Mouse (Mus musculus) hindbrain, embryonic 16.5 days (tissue): ENCODE results near the gene Dsn1. TPM values are rescaled to one million over a fixed set of nuclear protein-coding genes. Genes with fewer than 3 reads are reported as not detected.
A peak's percentile ranks its signal among the peaks of the same experiment; 100 is the strongest.

Source experiments
- ATAC-seq: fragments of 200-750 bp; cut with Nextera tagmentation; 2 replicates; pipeline ENCODE4 v1.8.0; 2017; ENCODE audit warnings: moderate TSS enrichment, moderate library complexity
- H3K27ac ChIP-seq: fragments of 300-500 bp; sonication (generic); 2 replicates; pipeline ENCODE4 v1.5.1; 2014; ENCODE audit warnings: low read depth, mild to moderate bottlenecking, control low read depth, low read length, moderate library complexity
- H3K27me3 ChIP-seq: fragments of 300-500 bp; sonication (generic); replicated peaks from 2 replicates; pipeline ENCODE4 v1.6.1; 2014; ENCODE audit warnings: low read length; ENCODE audit not compliant: control insufficient read depth, insufficient read depth
- H3K36me3 ChIP-seq: fragments of 300-500 bp; sonication (generic); 2 replicates; pipeline ENCODE4 v1.6.1; 2014; ENCODE audit warnings: mild to moderate bottlenecking, low read length, moderate library complexity, mixed read lengths; ENCODE audit not compliant: control insufficient read depth, insufficient read depth
- H3K4me1 ChIP-seq: fragments of 300-500 bp; sonication (generic); 2 replicates; pipeline ENCODE4 v1.6.1; 2014; ENCODE audit warnings: low read depth, low read length; ENCODE audit not compliant: control insufficient read depth, insufficient read depth
- H3K4me2 ChIP-seq: fragments of 300-500 bp; sonication (generic); 2 replicates; pipeline ENCODE4 v1.6.1; 2014; ENCODE audit warnings: mild to moderate bottlenecking, low read length, control low read depth, moderate library complexity
- H3K4me3 ChIP-seq: fragments of 300-500 bp; sonication (generic); 2 replicates; pipeline ENCODE4 v1.5.1; 2014; ENCODE audit warnings: mild to moderate bottlenecking, low read length, control low read depth, moderate library complexity
- H3K9ac ChIP-seq: fragments of 300-500 bp; sonication (generic); 2 replicates; pipeline ENCODE4 v1.6.1; 2014; ENCODE audit warnings: low read depth, mild to moderate bottlenecking, control low read depth, low read length, moderate library complexity
- H3K9me3 ChIP-seq: fragments of 300-500 bp; sonication (generic); 2 replicates; pipeline ENCODE4 v1.6.1; 2014; ENCODE audit warnings: mild to moderate bottlenecking, low read length, moderate library complexity; ENCODE audit not compliant: control insufficient read depth
- WGBS: fragments of 180-500 bp; shearing (Covaris S2); extraction: QIAGEN DNeasy Blood & Tissue Kit; methylation state at CpG from one replicate; pipeline ENCODE4 v1.1.7; 2014; 5-methylcytosine and 5-hydroxymethylcytosine counted together
- polyA plus RNA-seq: library from polyadenylated mRNA; unstranded; fragments of >200 nt; fragmentation: Nextera tagmentation; extraction: Ambion mirVana; gene quantifications from 2 replicates; pipeline ENCODE4 v1.2.1, GENCODE M21; 2015

Gene Dsn1
- polyA plus RNA-seq = 10.5 and 11.6 TPM in 2 replicates

DNA sequence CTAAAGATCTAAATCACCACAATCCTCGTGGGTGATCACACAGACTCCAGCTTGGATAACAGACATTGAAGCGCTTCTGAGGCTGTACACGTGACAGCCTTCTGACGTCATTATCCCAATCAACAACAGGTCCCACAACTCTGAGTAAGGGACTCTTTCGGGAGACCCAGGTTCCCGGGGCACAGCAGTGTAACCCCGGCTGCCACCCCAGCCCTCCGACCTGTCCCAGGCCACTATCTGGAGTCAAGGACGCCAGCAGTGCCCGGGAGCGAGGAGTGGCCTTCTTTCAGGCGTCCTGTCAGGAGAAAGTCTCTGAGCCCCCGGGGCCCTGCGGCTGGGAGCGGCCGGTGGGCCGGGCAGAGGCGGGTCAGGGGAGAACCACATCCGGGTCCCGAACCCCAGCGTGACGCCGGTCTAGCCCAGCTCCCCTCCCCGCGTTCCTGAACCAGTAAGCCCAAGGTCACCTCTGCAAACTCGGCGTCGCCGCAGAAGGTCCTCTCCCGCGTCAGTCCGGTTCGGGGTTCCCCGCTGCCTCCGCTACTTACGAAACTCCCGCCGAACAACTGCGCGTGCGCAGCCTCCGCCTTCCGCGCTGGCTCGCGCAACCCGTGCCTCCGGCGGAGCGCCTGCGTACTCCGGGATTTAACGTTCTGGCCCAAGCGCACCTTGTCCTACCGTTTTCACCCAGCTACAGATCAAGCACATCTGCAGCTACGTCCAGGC is at the start of gene Dsn1:
TSS of gene Dsn1 (minus strand) at position 644 of the 723 bp plus-strand sequence.
- Histone ChIP-seq H3K27ac (peak within 1 kb of the TSS; percentile 67), H3K4me2 (peak within 1 kb of the TSS; percentile 98), H3K27me3 (no peaks in the 10 kb centered on the region), H3K4me1 (peaks cover 16% of the 10 kb centered on the region), H3K9me3 (no peaks in the 10 kb centered on the region), H3K4me3 (peak within 1 kb of the TSS; percentile 60), H3K9ac (peak within 1 kb of the TSS; percentile 63), H3K36me3 (no peaks in the 10 kb centered on the region)
- ATAC-seq = peak; percentile 85
- WGBS = under 1% methylated on average over 51 of the region's 56 CpGs

- WGBS = 88% methylated on average over 6 of the region's 6 CpGs
- no peak overlapping the region for H3K4me3 ChIP-seq
- H3K36me3 ChIP-seq = peaks cover 19% of the 10 kb centered on the region
- no peak for ATAC-seq
- H3K4me1 ChIP-seq = peaks cover 45% of the 10 kb centered on the region
- no peaks in the 10 kb centered on the region for H3K27me3 ChIP-seq
- no peaks in the 10 kb centered on the region for H3K9me3 ChIP-seq
- H3K9ac ChIP-seq = no peak overlapping the region
- peak overlapping the region; percentile 0; the same call in 1 of the 2 replicates for H3K27ac ChIP-seq
- no peak overlapping the region for H3K4me2 ChIP-seq
Observed at GRCm38 (mm10) chr2:157055721-157056120, 48.8 kb upstream of the Dsn1 start.

- peak; percentile 77 for ATAC-seq
- H3K9ac ChIP-seq = no peak overlapping the region
- H3K27me3 ChIP-seq = no peaks in the 10 kb centered on the region
- no peak overlapping the region for H3K4me2 ChIP-seq
- H3K9me3 ChIP-seq = no peaks in the 10 kb centered on the region
- H3K4me1 ChIP-seq = peaks cover 54% of the 10 kb centered on the region
- 59% methylated on average over 5 of the region's 5 CpGs for WGBS
- H3K36me3 ChIP-seq = peaks cover 17% of the 10 kb centered on the region
- H3K4me3 ChIP-seq = no peak overlapping the region
- peak overlapping the region; percentile 70 for H3K27ac ChIP-seq
Observed at GRCm38 (mm10) chr2:157054816-157055215, 47.9 kb upstream of the Dsn1 start.

DNA sequence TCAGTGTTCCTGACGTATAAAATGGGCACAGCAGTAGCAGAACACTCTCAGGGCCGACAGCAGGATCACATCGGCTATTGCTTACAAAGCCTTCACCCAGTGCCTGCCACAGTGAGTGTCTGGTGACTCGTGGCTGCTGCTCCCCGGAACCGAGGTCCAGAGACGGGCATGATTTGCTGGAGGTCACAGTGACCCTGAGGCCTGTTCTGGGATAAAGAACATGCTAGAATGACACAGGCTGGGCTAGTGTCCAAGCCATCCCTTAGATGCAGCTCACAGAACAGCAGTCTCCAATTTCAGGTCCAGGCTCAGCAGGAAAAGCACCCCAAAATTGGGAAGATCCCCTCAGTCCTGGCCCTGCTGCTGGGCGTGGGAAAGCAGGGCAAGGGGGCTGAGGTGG is 47.3 kb upstream of the Dsn1 start:
- H3K9me3 ChIP-seq = no peaks in the 10 kb centered on the region

DNA sequence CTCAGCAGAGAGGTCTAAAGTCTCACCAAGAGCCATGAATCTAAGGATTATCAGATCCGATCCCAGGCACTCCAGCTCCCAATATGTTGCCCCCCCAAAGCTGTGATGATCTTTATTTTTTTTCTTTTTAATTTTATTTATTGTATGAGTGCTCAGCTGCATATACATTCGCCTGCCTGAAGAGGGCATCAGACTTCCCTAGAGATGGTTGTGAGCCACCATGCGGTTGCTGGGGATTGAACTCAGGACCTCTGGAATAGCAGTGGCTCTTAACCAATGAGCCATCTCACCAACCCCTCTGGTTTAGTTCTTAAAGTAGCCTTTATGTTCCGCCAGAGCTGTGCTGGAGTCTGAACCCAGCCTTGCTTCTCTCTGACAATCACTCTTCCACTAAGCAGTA is 46.8 kb upstream of the Dsn1 start:
- no peak overlapping the region for H3K4me2 ChIP-seq
- H3K27me3 ChIP-seq = no peaks in the 10 kb centered on the region
- no peak overlapping the region for H3K27ac ChIP-seq
- no peak for ATAC-seq
- H3K9me3 ChIP-seq = no peaks in the 10 kb centered on the region
- 71% methylated on average over 4 of the region's 4 CpGs for WGBS
- no peak overlapping the region for H3K9ac ChIP-seq
- no peak overlapping the region for H3K4me3 ChIP-seq
- H3K4me1 ChIP-seq = peaks cover 57% of the 10 kb centered on the region
- peaks cover 14% of the 10 kb centered on the region for H3K36me3 ChIP-seq

More for the DNA sequence above, 47.3 kb upstream of the Dsn1 start:
- 86% methylated on average over 8 of the region's 8 CpGs for WGBS
- H3K36me3 ChIP-seq = peaks cover 14% of the 10 kb centered on the region
- no peak overlapping the region for H3K9ac ChIP-seq
- H3K27ac ChIP-seq = peak overlapping the region; percentile 70
- H3K27me3 ChIP-seq = no peaks in the 10 kb centered on the region
- peaks cover 57% of the 10 kb centered on the region for H3K4me1 ChIP-seq
- no peak overlapping the region for H3K4me3 ChIP-seq
- ATAC-seq = no peak
- no peak overlapping the region for H3K4me2 ChIP-seq

GRCm38 (mm10) chr2:157053124-157053523 is 46.2 kb upstream of the Dsn1 start:
- H3K9me3 ChIP-seq = no peaks in the 10 kb centered on the region
- no peak overlapping the region for H3K9ac ChIP-seq
- H3K4me3 ChIP-seq = no peak overlapping the region
- no peaks in the 10 kb centered on the region for H3K27me3 ChIP-seq
- no peak for ATAC-seq
- peaks cover 57% of the 10 kb centered on the region for H3K4me1 ChIP-seq
- H3K36me3 ChIP-seq = peaks cover 14% of the 10 kb centered on the region
- H3K27ac ChIP-seq = no peak overlapping the region
- WGBS = 95% methylated on average over 5 of the region's 5 CpGs
- H3K4me2 ChIP-seq = no peak overlapping the region

DNA sequence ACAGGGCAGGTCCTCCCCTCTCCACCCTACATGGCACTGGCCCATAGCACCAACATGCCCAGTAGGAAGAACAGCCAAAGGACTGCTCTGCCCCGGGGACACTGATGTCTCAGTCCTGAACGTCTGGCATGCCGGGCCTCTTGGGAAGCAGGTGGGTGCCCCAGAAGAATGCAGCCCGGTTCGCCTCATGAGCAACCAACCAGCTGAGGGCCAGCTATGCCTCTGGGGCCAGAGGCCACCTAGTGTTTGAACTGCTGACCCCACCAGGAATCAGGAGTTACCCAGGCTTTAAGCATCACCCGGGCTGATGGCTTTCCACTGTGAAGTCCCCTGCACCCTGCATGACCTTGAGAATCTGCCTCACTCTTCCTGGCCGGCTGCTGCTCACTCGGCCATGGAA is 45.5 kb upstream of the Dsn1 start:
- Histone ChIP-seq H3K36me3 (peaks cover 14% of the 10 kb centered on the region), H3K27me3 (no peaks in the 10 kb centered on the region), H3K9me3 (no peaks in the 10 kb centered on the region), H3K4me1 (peaks cover 54% of the 10 kb centered on the region), H3K9ac (no peak overlapping the region), H3K4me2 (no peak overlapping the region), H3K27ac (0 out of 2 replicates have a peak overlapping the region, but pooled peaks have one; percentile 0), H3K4me3 (no peak overlapping the region)
- ATAC-seq = no peak
- WGBS = 65% methylated on average over 8 of the region's 8 CpGs

DNA sequence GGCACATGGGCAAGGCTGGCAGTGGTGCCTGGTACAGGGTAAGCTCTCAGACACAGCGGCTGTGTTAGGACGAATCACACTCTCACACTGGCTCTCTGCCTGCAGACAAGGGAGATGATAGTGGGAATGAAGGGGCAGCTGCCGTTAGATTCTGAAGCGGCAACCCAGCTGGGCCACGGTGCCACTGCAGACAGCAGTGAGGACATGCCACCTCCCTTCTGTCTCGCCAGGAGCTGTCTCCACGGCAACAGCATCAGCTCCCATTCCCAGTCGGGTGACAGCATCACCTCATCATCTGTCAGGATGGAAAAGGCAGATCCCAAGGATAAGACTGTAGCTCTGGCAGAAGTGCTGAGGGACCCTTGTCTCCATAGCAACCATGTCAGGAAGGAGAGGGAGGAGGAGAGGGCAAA is 42.9 kb upstream of the Dsn1 start:
- Histone ChIP-seq H3K27ac (peak overlapping the region; percentile 90), H3K9ac (peak overlapping the region; percentile 19), H3K4me1 (peaks cover 48% of the 10 kb centered on the region), H3K36me3 (peaks cover 27% of the 10 kb centered on the region), H3K4me2 (peak overlapping the region; percentile 40), H3K27me3 (no peaks in the 10 kb centered on the region), H3K4me3 (peak overlapping the region; percentile 1; the same call in 1 of the 2 replicates), H3K9me3 (no peaks in the 10 kb centered on the region)
- ATAC-seq = peak; percentile 89
- WGBS = 13% methylated on average over 8 of the region's 8 CpGs

DNA sequence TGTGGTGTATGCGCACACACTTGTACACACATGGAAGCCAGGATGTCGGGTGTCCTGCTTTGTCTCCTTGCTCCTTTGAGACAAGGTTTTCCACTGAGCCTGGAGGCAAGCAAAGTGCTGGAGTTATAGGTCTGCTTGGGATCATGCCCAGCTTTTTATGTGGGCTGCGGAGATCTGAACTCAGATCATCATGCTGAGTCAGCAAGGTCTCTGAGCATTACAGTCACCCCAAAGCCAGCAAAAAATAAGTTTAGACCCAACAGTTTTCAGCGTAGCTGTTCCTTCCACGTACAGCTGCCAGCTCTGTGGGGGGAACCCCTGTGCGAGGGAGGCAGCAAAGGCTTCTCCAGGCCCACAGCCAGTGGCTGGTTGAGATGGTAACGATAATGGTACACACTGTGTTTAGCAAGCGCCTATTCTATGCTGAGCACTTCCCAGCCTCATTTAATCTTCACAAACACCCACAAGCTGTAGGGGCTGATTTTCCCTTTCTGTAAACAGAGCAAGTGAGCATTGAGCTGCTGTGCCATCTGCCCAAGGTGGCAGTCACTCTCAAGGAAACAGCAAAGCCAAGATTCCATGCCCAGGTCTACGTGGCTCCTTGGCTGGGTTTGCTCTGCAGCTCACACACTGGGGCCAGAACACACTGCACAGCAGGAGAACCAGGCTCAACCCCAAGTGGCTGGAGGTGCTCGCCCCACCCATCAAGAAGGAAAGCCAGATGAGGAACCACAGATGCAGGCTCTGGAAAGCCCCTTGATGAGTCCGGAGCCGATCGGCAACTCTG is 41.6 kb upstream of the Dsn1 start:
- 63% methylated on average over 13 of the region's 13 CpGs for WGBS
- Histone ChIP-seq H3K27ac (peak overlapping the region; percentile 90), H3K4me2 (0 out of 2 replicates have a peak overlapping the region, but pooled peaks have one; percentile 4), H3K9me3 (no peaks in the 10 kb centered on the region), H3K4me3 (no peak overlapping the region), H3K4me1 (peaks cover 42% of the 10 kb centered on the region), H3K36me3 (peaks cover 29% of the 10 kb centered on the region), H3K9ac (peak overlapping the region; percentile 19; the same call in 1 of the 2 replicates), H3K27me3 (no peaks in the 10 kb centered on the region)
- ATAC-seq = peak; percentile 41
